In the genomic region with DNA sequence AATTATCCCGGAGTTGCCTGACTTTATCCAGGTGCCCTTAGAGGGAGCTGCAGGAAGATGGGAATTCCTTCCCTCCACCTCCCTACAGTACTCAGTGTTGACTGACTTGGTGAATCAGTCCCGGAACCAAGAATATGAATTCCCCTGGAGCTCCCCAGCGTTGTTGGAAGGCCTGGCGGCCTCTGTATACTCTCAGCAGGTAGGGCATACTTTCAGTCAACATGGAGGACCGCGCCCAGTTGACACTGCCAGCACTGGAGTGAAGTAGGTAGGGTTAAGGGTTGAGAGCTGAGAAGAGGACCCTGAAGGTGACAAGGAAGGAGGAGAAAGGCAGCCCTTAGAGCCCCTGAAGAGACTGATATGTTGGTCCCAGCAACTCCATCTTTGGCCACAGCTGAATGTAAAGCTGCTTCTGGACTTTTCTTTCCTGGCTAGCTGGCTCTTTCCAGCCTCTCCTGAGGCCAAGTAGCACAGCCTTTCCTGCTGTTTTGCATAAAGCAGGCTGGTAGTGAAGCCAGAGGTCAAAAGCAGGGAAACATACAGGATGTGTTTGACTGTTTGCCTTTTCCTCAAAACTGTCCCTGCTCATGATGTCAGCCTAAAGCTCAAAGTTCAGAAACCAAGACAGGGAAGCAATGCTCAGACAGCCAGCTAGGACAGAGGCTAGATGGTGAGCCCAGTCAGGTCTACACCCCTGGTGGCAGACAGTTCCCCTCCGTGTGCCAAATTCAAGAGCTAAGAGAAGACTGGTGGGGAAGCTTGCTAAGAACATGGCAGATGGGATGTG, we compare ENCODE assay signal across 18 mouse cellular contexts. TPM values are rescaled to one million over a fixed set of nuclear protein-coding genes. Genes with fewer than 3 reads are reported as not detected.
DNase-seq lines count a peak whose midpoint lies in the region; ATAC-seq lines count a peak whose summit lies in the region.
"Had no signal": no experiment of that assay in that cellular context is flagged by ENCODE, and none has a peak within 500 bp of the region (broad histone marks: within the 10 kb centered on the region; RNA-seq: fewer than 3 reads in every experiment).

No protein-coding gene starts in this region.

- DNase-seq in kidney, adult 11 months = peak; percentile 26
- DNase-seq in kidney, postnatal 10 days = no peak
- peak; percentile 8 for DNase-seq in lung, postnatal 36 days
- DNase-seq in lung, postnatal 4 days = no peak
- no peak for DNase-seq in layer of hippocampus, adult 11-12 months (ENCODE audit: low spot score)
- no peak for DNase-seq in thymus, postnatal 0 days (ENCODE audit: low spot score)
- DNase-seq: adrenal gland, adult 2 months; cerebellum, adult 11 months; cerebellum, postnatal 14 days; left cerebral cortex, postnatal 4 days; lung, embryonic 14.5 days; spleen, adult 18-20 months; thymus, postnatal 4 days had no signal

- no peaks in the 10 kb centered on the region for H3K9me3 ChIP-seq in liver, embryonic 16.5 days (replicated peaks; ENCODE audit: control insufficient read depth, low read length)
- no peaks in the 10 kb centered on the region for H3K9me3 ChIP-seq in forebrain, embryonic 13.5 days (replicated peaks)
- H3K9me3 ChIP-seq: forebrain, embryonic 15.5 days had no signal

- H3K9ac ChIP-seq in liver, embryonic 16.5 days (ENCODE audit: low read depth, low read length) = no peak overlapping the region
- no peak overlapping the region for H3K9ac ChIP-seq in forebrain, embryonic 13.5 days
- H3K9ac ChIP-seq: forebrain, embryonic 15.5 days; hindbrain, embryonic 14.5 days; lung, embryonic 14.5 days had no signal

- H3K27me3 ChIP-seq in liver, embryonic 16.5 days (ENCODE audit: control insufficient read depth, insufficient read depth, low read depth, low read length) = no peaks in the 10 kb centered on the region
- no peaks in the 10 kb centered on the region for H3K27me3 ChIP-seq in forebrain, embryonic 13.5 days
- H3K27me3 ChIP-seq: forebrain, embryonic 15.5 days had no signal

- no peaks in the 10 kb centered on the region; the same call in 1 of the 2 replicates for H3K4me1 ChIP-seq in liver, embryonic 16.5 days (ENCODE audit: control insufficient read depth, low read depth, low read length)
- H3K4me1 ChIP-seq in forebrain, embryonic 13.5 days = peaks cover 22% of the 10 kb centered on the region

- peaks cover 12% of the 10 kb centered on the region for H3K36me3 ChIP-seq in liver, embryonic 16.5 days (ENCODE audit: control insufficient read depth, insufficient read depth)
- peaks cover 3% of the 10 kb centered on the region; the same call in 1 of the 2 replicates for H3K36me3 ChIP-seq in forebrain, embryonic 13.5 days (ENCODE audit: poor library complexity, severe bottlenecking)
- H3K36me3 ChIP-seq: forebrain, embryonic 15.5 days had no signal

- H3K4me2 ChIP-seq in liver, embryonic 16.5 days (ENCODE audit: low read depth, low read length) = no peak overlapping the region
- no peak overlapping the region for H3K4me2 ChIP-seq in forebrain, embryonic 13.5 days
- H3K4me2 ChIP-seq: forebrain, embryonic 15.5 days; heart, embryonic 11.5 days; hindbrain, embryonic 14.5 days; lung, embryonic 14.5 days had no signal

- 76% methylated on average over 7 of the region's 7 CpGs for WGBS in liver, embryonic 16.5 days (ENCODE audit: insufficient replicate concordance)
- 91% methylated on average over 7 of the region's 7 CpGs for WGBS in forebrain, embryonic 13.5 days

- ATAC-seq in liver, embryonic 16.5 days (ENCODE audit: low read depth) = peak; percentile 39; the same call in 1 of the 2 replicates
- no peak for ATAC-seq in forebrain, embryonic 13.5 days
- ATAC-seq: forebrain, embryonic 15.5 days had no signal

- H3K27ac ChIP-seq in liver, embryonic 16.5 days (ENCODE audit: low read length) = peak overlapping the region; percentile 37; the same call in 1 of the 2 replicates
- H3K27ac ChIP-seq in forebrain, embryonic 13.5 days = no peak overlapping the region
- H3K27ac ChIP-seq: forebrain, embryonic 15.5 days; hindbrain, embryonic 14.5 days had no signal

- H3K4me3 ChIP-seq in liver, embryonic 16.5 days (ENCODE audit: low read depth, low read length) = no peak overlapping the region
- H3K4me3 ChIP-seq in forebrain, embryonic 13.5 days = no peak overlapping the region
- H3K4me3 ChIP-seq: forebrain, embryonic 15.5 days had no signal

RNA-seq across cellular contexts. Expression of a gene that starts 31.6 kb away (rescaled TPM):
- polyA plus RNA-seq in liver, embryonic 16.5 days (2015; fragmentation: Nextera tagmentation; extraction: Ambion mirVana) = not detected in 2 replicates
- polyA plus RNA-seq in thymus, postnatal 0 days (2015; fragmentation: Nextera tagmentation; extraction: Ambion mirVana) = 0.30 and 0.61 TPM in 2 replicates
- polyA plus RNA-seq in forebrain, embryonic 13.5 days (2015; fragmentation: Nextera tagmentation; extraction: Ambion mirVana) = not detected in 2 replicates
- polyA plus RNA-seq: hindbrain, embryonic 14.5 days had no signal

RNA-seq across cellular contexts. Expression of a gene that starts 32.1 kb away (rescaled TPM):
- 193 and 196 TPM in 2 replicates for polyA plus RNA-seq in liver, embryonic 16.5 days (2015; fragmentation: Nextera tagmentation; extraction: Ambion mirVana)
- polyA plus RNA-seq in thymus, postnatal 0 days (2015; fragmentation: Nextera tagmentation; extraction: Ambion mirVana) = 48.9 and 51.3 TPM in 2 replicates
- 18.8 and 19.8 TPM in 2 replicates for polyA plus RNA-seq in forebrain, embryonic 13.5 days (2015; fragmentation: Nextera tagmentation; extraction: Ambion mirVana)

RNA-seq across cellular contexts. Expression of a gene that starts 32.1 kb away (rescaled TPM):
- polyA plus RNA-seq in liver, embryonic 16.5 days (2015; fragmentation: Nextera tagmentation; extraction: Ambion mirVana) = not detected in 2 replicates
- polyA plus RNA-seq in thymus, postnatal 0 days (2015; fragmentation: Nextera tagmentation; extraction: Ambion mirVana) = 0.34 TPM in 1 of 2 replicates, not detected in the other
- not detected in 2 replicates for polyA plus RNA-seq in forebrain, embryonic 13.5 days (2015; fragmentation: Nextera tagmentation; extraction: Ambion mirVana)
- polyA plus RNA-seq: adrenal gland, adult 2 months; heart, embryonic 11.5 days; lung, embryonic 14.5 days had no signal

RNA-seq across cellular contexts. Expression of a gene that starts 46.9 kb away (rescaled TPM):
- polyA plus RNA-seq in liver, embryonic 16.5 days (2015; fragmentation: Nextera tagmentation; extraction: Ambion mirVana) = 0.05 TPM in 1 of 2 replicates, not detected in the other
- 2.1 and 2.3 TPM in 2 replicates for polyA plus RNA-seq in thymus, postnatal 0 days (2015; fragmentation: Nextera tagmentation; extraction: Ambion mirVana)
- polyA plus RNA-seq in forebrain, embryonic 13.5 days (2015; fragmentation: Nextera tagmentation; extraction: Ambion mirVana) = not detected in 2 replicates
- polyA plus RNA-seq: forebrain, embryonic 15.5 days; heart, embryonic 11.5 days; lung, embryonic 14.5 days had no signal

RNA-seq across cellular contexts. Expression of a gene that starts 48.9 kb away (rescaled TPM):
- polyA plus RNA-seq in liver, embryonic 16.5 days (2015; fragmentation: Nextera tagmentation; extraction: Ambion mirVana) = not detected in 2 replicates
- 0.08 and 0.16 TPM in 2 replicates for polyA plus RNA-seq in thymus, postnatal 0 days (2015; fragmentation: Nextera tagmentation; extraction: Ambion mirVana)
- 0.04 TPM in 1 of 2 replicates, not detected in the other for polyA plus RNA-seq in forebrain, embryonic 13.5 days (2015; fragmentation: Nextera tagmentation; extraction: Ambion mirVana)
- polyA plus RNA-seq: heart, embryonic 11.5 days; lung, embryonic 14.5 days had no signal

Comparison
In these comparisons a context has a peak if more than half of its experiments do, and no peak if none do; other contexts are left out.
1. DNase-seq: peak in kidney, adult 11 months (single experiment) and lung, postnatal 36 days (single experiment); none in kidney, postnatal 10 days (single experiment), lung, postnatal 4 days (0 of 2), layer of hippocampus, adult 11-12 months (single experiment) and thymus, postnatal 0 days (single experiment).